ENCODE assay signal across 1 mouse cellular context in genomic region chr5:65415653-65416458, GRCm38 (mm10).
TF ChIP-seq lines count a peak whose summit lies in the region.

No protein-coding gene starts in this region.

TF ChIP-seq in MEL, 35 proteins besides CTCF, POLR2A, EP300 and RAD21 (continued from another document):
- TF ChIP-seq MYB (IDR thresholded peaks at IDR 0.05; ENCODE audit: low read depth, low read length) (no peak), ELF1 (IDR thresholded peaks at IDR 0.05; ENCODE audit: low read depth, low read length) (no peak), ZMIZ1 (IDR thresholded peaks at IDR 0.05; ENCODE audit: low read depth, low read length) (no peak), ZKSCAN1 (IDR thresholded peaks at IDR 0.05; ENCODE audit: low read depth, low read length) (no peak), TAL1 (IDR thresholded peaks at IDR 0.05; ENCODE audit: low read length) (0 out of 2 replicates have a peak, but pooled peaks have one; percentile 7), ETS1 (IDR thresholded peaks at IDR 0.05; ENCODE audit: low read depth, low read length) (peak; percentile 66; the same call in 1 of the 2 replicates), CHD1 (IDR thresholded peaks at IDR 0.05; ENCODE audit: low read depth, low read length) (no peak), TCF12 (IDR thresholded peaks at IDR 0.05; ENCODE audit: low read depth, low read length) (no peak), MEF2A (IDR thresholded peaks at IDR 0.05; ENCODE audit: extremely low read depth, insufficient replicate concordance, low read depth, low read length, poor library complexity, severe bottlenecking) (no peak), GATA1 (IDR thresholded peaks at IDR 0.05; ENCODE audit: low read depth, low read length) (peak; percentile 72), RCOR1 (IDR thresholded peaks at IDR 0.05; ENCODE audit: low read depth, low read length) (no peak), KAT2A (conservative IDR thresholded peaks at IDR 0.05; ENCODE audit: low read depth, low read length) (no peak), POLR2AphosphoS5 (IDR thresholded peaks at IDR 0.05; ENCODE audit: borderline replicate concordance, low read depth, low read length) (no peak), MXI1 (IDR thresholded peaks at IDR 0.05; ENCODE audit: low read depth, low read length) (no peak), TBP (IDR thresholded peaks at IDR 0.05; ENCODE audit: low read depth, low read length) (0 out of 2 replicates have a peak, but pooled peaks have one; percentile 31), POLR2AphosphoS2 (IDR thresholded peaks at IDR 0.05; ENCODE audit: low read length) (no peak), USF1 (IDR thresholded peaks at IDR 0.05; ENCODE audit: low read depth, low read length) (no peak), GABPA (IDR thresholded peaks at IDR 0.05; ENCODE audit: low read depth, low read length) (no peak), E2F4 (IDR thresholded peaks at IDR 0.05; ENCODE audit: borderline replicate concordance, low read depth, low read length) (peak; percentile 57; the same call in 1 of the 2 replicates), SIN3A (IDR thresholded peaks at IDR 0.05; ENCODE audit: low read length) (peak; percentile 50), USF2 (IDR thresholded peaks at IDR 0.05; ENCODE audit: borderline replicate concordance in 1 of 2, insufficient read depth in 1 of 2, low read depth in 1 of 2, low read length in 2 of 2) (no peak), MAFK (IDR thresholded peaks at IDR 0.05; ENCODE audit: borderline replicate concordance, low read depth, low read length) (no peak), MAZ (IDR thresholded peaks at IDR 0.05; ENCODE audit: low read depth, low read length) (no peak), HCFC1 (IDR thresholded peaks at IDR 0.05; ENCODE audit: low read depth, low read length) (no peak), SMC3 (IDR thresholded peaks at IDR 0.05; ENCODE audit: low read depth, low read length) (peak; percentile 25; the same call in 1 of the 2 replicates), NRF1 (IDR thresholded peaks at IDR 0.05; ENCODE audit: insufficient read depth, low read depth, low read length, poor library complexity, severe bottlenecking) (no peak), JUND (IDR thresholded peaks at IDR 0.05; ENCODE audit: low read depth, low read length) (no peak), BHLHE40 (IDR thresholded peaks at IDR 0.05; ENCODE audit: borderline replicate concordance, low read depth, low read length) (no peak), ZNF384 (IDR thresholded peaks at IDR 0.05; ENCODE audit: low read depth, low read length) (no peak), CHD2 (IDR thresholded peaks at IDR 0.05; ENCODE audit: low read length) (no peak), UBTF (IDR thresholded peaks at IDR 0.05; ENCODE audit: borderline replicate concordance, insufficient read depth, low read depth, low read length) (no peak), ZC3H11A (IDR thresholded peaks at IDR 0.05; ENCODE audit: low read depth, low read length) (no peak)
